In genomic region chrX:53045187-53045903, GRCm38 (mm10) we compare ENCODE assay signal across 8 mouse cellular contexts. TPM values are rescaled to one million over a fixed set of nuclear protein-coding genes. Genes with fewer than 3 reads are reported as not detected.
A peak's percentile ranks its signal among the peaks of the same experiment; 100 is the strongest.
DNase-seq lines count a peak whose midpoint lies in the region; ATAC-seq and TF ChIP-seq lines count a peak whose summit lies in the region.

No protein-coding gene starts in this region.

- WGBS in spleen, adult 2 months, result 34% methylated on average over 10 of the region's 10 CpGs
- WGBS in limb, embryonic 10.5 days, result 33% methylated on average over 10 of the region's 10 CpGs
- WGBS in neural tube, embryonic 15.5 days, result 58% methylated on average over 10 of the region's 10 CpGs

- no peak for TF ChIP-seq POLR2A in spleen, adult 2 months (IDR thresholded peaks at IDR 0.05; ENCODE audit: low read depth, low read length)

- ATAC-seq in neural tube, embryonic 15.5 days (ENCODE audit: low FRiP score), result no peak

- TF ChIP-seq CTCF in spleen, adult 2 months (IDR thresholded peaks at IDR 0.05; ENCODE audit: extremely low read depth, insufficient read depth, insufficient read length, insufficient replicate concordance), result no peak

- H3K4me3 ChIP-seq in spleen, adult 2 months (ENCODE audit: extremely low read depth, insufficient read depth, insufficient read length), result no peak overlapping the region
- no peak overlapping the region for H3K4me3 ChIP-seq in limb, embryonic 10.5 days
- no peak overlapping the region for H3K4me3 ChIP-seq in neural tube, embryonic 15.5 days (replicated peaks)

- H3K9me3 ChIP-seq in limb, embryonic 10.5 days (replicated peaks), result no peaks in the 10 kb centered on the region
- H3K9me3 ChIP-seq in neural tube, embryonic 15.5 days (replicated peaks), result no peaks in the 10 kb centered on the region

- peak; percentile 50 for DNase-seq in adrenal gland, postnatal 10 days
- no peak for DNase-seq in adrenal gland, adult 2 months
- DNase-seq in spleen, adult 2 months (ENCODE audit: low read depth in 1 of 2, low spot score in 2 of 2), result no peak
- no peak for DNase-seq in spleen, adult 18-20 months
- DNase-seq in limb, embryonic 10.5 days (ENCODE audit: low spot score), result no peak
- DNase-seq in thymus, postnatal 4 days, result peak; percentile 48
- DNase-seq in spleen, adult 12 weeks (ENCODE audit: low spot score), result no peak

- no peak overlapping the region for H3K9ac ChIP-seq in neural tube, embryonic 15.5 days (replicated peaks)

- H3K36me3 ChIP-seq in spleen, adult 2 months (ENCODE audit: control insufficient read depth, insufficient read depth, low read length), result no peaks in the 10 kb centered on the region
- H3K36me3 ChIP-seq in limb, embryonic 10.5 days, result no peaks in the 10 kb centered on the region
- no peaks in the 10 kb centered on the region for H3K36me3 ChIP-seq in neural tube, embryonic 15.5 days

- H3K4me2 ChIP-seq in neural tube, embryonic 15.5 days, result no peak overlapping the region

- no peaks in the 10 kb centered on the region for H3K27me3 ChIP-seq in spleen, adult 2 months (ENCODE audit: control insufficient read depth, insufficient read depth, low read length)
- H3K27me3 ChIP-seq in limb, embryonic 10.5 days (ENCODE audit: low read depth, poor library complexity, severe bottlenecking), result peaks cover 6% of the 10 kb centered on the region; the same call in 1 of the 2 replicates
- no peaks in the 10 kb centered on the region for H3K27me3 ChIP-seq in neural tube, embryonic 15.5 days (replicated peaks)

- 0 out of 2 replicates have a peak overlapping the region, but pooled peaks have one; percentile 29 for H3K27ac ChIP-seq in spleen, adult 2 months (ENCODE audit: insufficient read depth, low read length)
- peak overlapping the region; percentile 66 for H3K27ac ChIP-seq in limb, embryonic 10.5 days
- H3K27ac ChIP-seq in neural tube, embryonic 15.5 days (replicated peaks), result no peak overlapping the region

- H3K4me1 ChIP-seq in spleen, adult 2 months (ENCODE audit: control insufficient read depth, insufficient read depth, insufficient read length), result peaks cover 6% of the 10 kb centered on the region; the same call in 1 of the 2 replicates
- peaks cover 22% of the 10 kb centered on the region for H3K4me1 ChIP-seq in limb, embryonic 10.5 days
- no peaks in the 10 kb centered on the region for H3K4me1 ChIP-seq in neural tube, embryonic 15.5 days

RNA-seq across cellular contexts. Expression of gene Hprt, which starts 57.4 kb away (rescaled TPM):
- 10 to 100 TPM; 67.8 to 85.8 TPM for total RNA-seq in adrenal gland, postnatal 10 days (2021)
- total RNA-seq in adrenal gland, adult 2 months (2021), result 100 to 1,000 TPM in 1 of 2 experiments, 10 to 100 TPM in 1; 74.5 to 126 TPM
- 4.2 and 6.1 TPM in 2 replicates for polyA plus RNA-seq in adrenal gland, adult 2 months (2012; rRNA removed)
- polyA plus RNA-seq in spleen, adult 2 months (2012; rRNA removed), result 5.7 and 6.1 TPM in 2 replicates
- 103 and 139 TPM in 2 replicates for polyA plus RNA-seq in limb, embryonic 10.5 days (2016; fragmentation: Nextera tagmentation; extraction: Ambion mirVana)
- 166 and 192 TPM in 2 replicates for polyA plus RNA-seq in neural tube, embryonic 15.5 days (2015; fragmentation: Nextera tagmentation; extraction: Ambion mirVana)

Comparison
In these comparisons a context has a peak if more than half of its experiments do, and no peak if none do; other contexts are left out.
1. DNase-seq: peak in adrenal gland, postnatal 10 days (single experiment) and thymus, postnatal 4 days (single experiment); none in adrenal gland, adult 2 months (single experiment), spleen, adult 2 months (0 of 2), spleen, adult 18-20 months (0 of 2), limb, embryonic 10.5 days (single experiment) and spleen, adult 12 weeks (single experiment).
2. RNA of gene Hprt, which starts 57.4 kb away (polyA plus RNA-seq): 166 to 192 TPM in neural tube, embryonic 15.5 days and 103 to 139 TPM in limb, embryonic 10.5 days; 4.2 to 6.1 TPM in adrenal gland, adult 2 months and 5.7 to 6.1 TPM in spleen, adult 2 months; every median in the first group is over 10 times any median in the second.